Mouse (Mus musculus): ENCODE measurements around the gene Pdx1. TPM values are rescaled to one million over a fixed set of nuclear protein-coding genes. Genes with fewer than 3 reads are reported as not detected.
A peak's percentile ranks its signal among the peaks of the same experiment; 100 is the strongest.

Pdx1 gene
- polyA plus RNA-seq, 1 experiment from 2014 or later, result not detected

GRCm38 (mm10) chr5:147299255-147300000 lies 29.7 kb downstream of the Pdx1 start:
- Histone ChIP-seq H3K4me2 (ENCODE audit: low read depth, low read length) (peak overlapping the region; percentile 55), H3K4me3 (ENCODE audit: low read length) (peak overlapping the region; percentile 34), H3K36me3 (ENCODE audit: control insufficient read depth, insufficient read depth) (no peaks in the 10 kb centered on the region), H3K9me3 (replicated peaks; ENCODE audit: control insufficient read depth, low read length) (no peaks in the 10 kb centered on the region), H3K27me3 (ENCODE audit: control insufficient read depth, insufficient read depth, low read length) (peaks cover 90% of the 10 kb centered on the region), H3K4me1 (ENCODE audit: control insufficient read depth, insufficient read depth, low read length) (peaks cover 4% of the 10 kb centered on the region), H3K27ac (ENCODE audit: low read length) (no peak overlapping the region), H3K9ac (ENCODE audit: low read length) (no peak overlapping the region)
- ATAC-seq (replicated peaks; ENCODE audit: extremely low read depth, insufficient read depth, low FRiP score), result 0 out of 2 replicates have a peak, but pooled peaks have one; percentile 32
- WGBS, result under 1% methylated on average over 41 of the region's 41 CpGs

DNA sequence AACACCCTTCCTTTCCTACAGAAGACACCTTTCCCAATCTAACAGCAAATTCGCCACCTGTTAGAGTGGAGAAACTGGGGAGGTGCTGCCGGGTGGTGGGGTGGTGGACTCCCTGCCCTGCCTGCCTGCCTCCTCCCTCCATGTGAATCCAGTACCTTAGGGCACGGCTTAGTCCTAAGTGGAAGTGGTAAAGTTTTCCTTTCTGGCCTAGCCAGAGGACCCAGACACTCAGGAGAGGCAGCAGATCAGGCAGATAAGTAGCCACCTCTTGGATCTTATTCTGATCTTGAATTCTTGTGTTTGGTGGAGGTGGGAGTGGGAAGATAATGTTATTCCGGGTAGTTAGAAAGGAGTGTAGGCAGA lies 30.2 kb downstream of the Pdx1 start:
- H3K4me3 ChIP-seq (ENCODE audit: low read length), result peak overlapping the region; percentile 34
- 4% methylated on average over 4 of the region's 4 CpGs for WGBS
- peaks cover 91% of the 10 kb centered on the region for H3K27me3 ChIP-seq (ENCODE audit: control insufficient read depth, insufficient read depth, low read length)
- H3K9me3 ChIP-seq (replicated peaks; ENCODE audit: control insufficient read depth, low read length), result no peaks in the 10 kb centered on the region
- no peak overlapping the region for H3K9ac ChIP-seq (ENCODE audit: low read length)
- H3K27ac ChIP-seq (ENCODE audit: low read length), result no peak overlapping the region
- no peak; the same call in 1 of the 2 replicates for ATAC-seq (replicated peaks; ENCODE audit: extremely low read depth, insufficient read depth, low FRiP score)
- no peaks in the 10 kb centered on the region for H3K36me3 ChIP-seq (ENCODE audit: control insufficient read depth, insufficient read depth)
- peak overlapping the region; percentile 55 for H3K4me2 ChIP-seq (ENCODE audit: low read depth, low read length)
- peaks cover 5% of the 10 kb centered on the region for H3K4me1 ChIP-seq (ENCODE audit: control insufficient read depth, insufficient read depth, low read length)

- no peak overlapping the region for H3K4me3 ChIP-seq (ENCODE audit: low read length)
- ATAC-seq (replicated peaks; ENCODE audit: extremely low read depth, insufficient read depth, low FRiP score), result no peak
- H3K9ac ChIP-seq (ENCODE audit: low read length), result no peak overlapping the region
- H3K36me3 ChIP-seq (ENCODE audit: control insufficient read depth, insufficient read depth), result no peaks in the 10 kb centered on the region
- no peaks in the 10 kb centered on the region for H3K9me3 ChIP-seq (replicated peaks; ENCODE audit: control insufficient read depth, low read length)
- 2% methylated on average over 21 of the region's 21 CpGs for WGBS
- H3K27ac ChIP-seq (ENCODE audit: low read length), result no peak overlapping the region
- no peak overlapping the region for H3K4me2 ChIP-seq (ENCODE audit: low read depth, low read length)
- peaks cover 94% of the 10 kb centered on the region for H3K27me3 ChIP-seq (ENCODE audit: control insufficient read depth, insufficient read depth, low read length)
- peaks cover 8% of the 10 kb centered on the region for H3K4me1 ChIP-seq (ENCODE audit: control insufficient read depth, insufficient read depth, low read length)
These were observed 31.4 kb downstream of the Pdx1 start for GRCm38 (mm10) chr5:147300917-147301780.

DNA sequence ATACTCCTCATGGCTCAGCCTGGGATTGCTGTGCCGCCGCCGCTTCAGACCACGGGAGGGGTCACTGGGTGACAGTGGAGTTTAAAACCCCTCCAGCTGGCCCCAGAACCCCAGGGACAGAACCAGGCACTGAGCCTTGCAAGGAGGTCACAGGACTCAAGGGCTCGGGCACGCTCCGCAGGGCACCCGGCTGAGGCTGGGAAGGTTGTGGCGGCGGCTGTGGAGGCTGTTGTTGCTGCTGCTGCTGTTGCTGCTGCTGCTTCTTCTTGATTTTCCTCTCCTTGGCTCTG lies 32.0 kb downstream of the Pdx1 start:
- H3K4me2 ChIP-seq (ENCODE audit: low read depth, low read length), result no peak overlapping the region
- no peak overlapping the region for H3K9ac ChIP-seq (ENCODE audit: low read length)
- 2% methylated on average over 10 of the region's 10 CpGs for WGBS
- H3K4me3 ChIP-seq (ENCODE audit: low read length), result no peak overlapping the region
- no peaks in the 10 kb centered on the region for H3K9me3 ChIP-seq (replicated peaks; ENCODE audit: control insufficient read depth, low read length)
- ATAC-seq (replicated peaks; ENCODE audit: extremely low read depth, insufficient read depth, low FRiP score), result no peak
- H3K36me3 ChIP-seq (ENCODE audit: control insufficient read depth, insufficient read depth), result no peaks in the 10 kb centered on the region
- H3K4me1 ChIP-seq (ENCODE audit: control insufficient read depth, insufficient read depth, low read length), result peaks cover 11% of the 10 kb centered on the region
- H3K27ac ChIP-seq (ENCODE audit: low read length), result no peak overlapping the region
- H3K27me3 ChIP-seq (ENCODE audit: control insufficient read depth, insufficient read depth, low read length), result peaks cover 96% of the 10 kb centered on the region

DNA sequence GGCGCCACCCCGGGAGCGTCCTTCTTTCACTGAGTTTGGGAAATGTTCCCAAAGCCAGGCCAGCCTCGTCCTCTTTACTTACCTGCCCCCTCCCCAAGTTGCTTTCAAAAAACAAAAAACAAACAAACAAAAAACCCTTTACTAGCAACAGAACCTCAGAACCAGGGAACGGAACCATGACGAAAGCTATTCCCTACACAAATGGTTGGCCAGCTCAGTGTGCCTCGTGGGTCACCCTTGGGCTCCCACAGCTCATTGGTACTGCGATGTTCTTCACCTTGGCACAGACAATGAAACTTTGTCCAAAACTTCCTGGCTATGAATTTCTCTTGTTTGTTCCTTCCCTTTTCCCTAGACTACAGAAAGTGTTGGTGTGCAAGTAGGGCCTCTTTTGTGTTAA lies 32.4 kb downstream of the Pdx1 start:
- H3K4me2 ChIP-seq (ENCODE audit: low read depth, low read length), result no peak overlapping the region
- H3K27ac ChIP-seq (ENCODE audit: low read length), result no peak overlapping the region
- no peak overlapping the region for H3K4me3 ChIP-seq (ENCODE audit: low read length)
- H3K9ac ChIP-seq (ENCODE audit: low read length), result no peak overlapping the region
- no peaks in the 10 kb centered on the region for H3K36me3 ChIP-seq (ENCODE audit: control insufficient read depth, insufficient read depth)
- H3K27me3 ChIP-seq (ENCODE audit: control insufficient read depth, insufficient read depth, low read length), result peaks cover 96% of the 10 kb centered on the region
- ATAC-seq (replicated peaks; ENCODE audit: extremely low read depth, insufficient read depth, low FRiP score), result no peak
- H3K9me3 ChIP-seq (replicated peaks; ENCODE audit: control insufficient read depth, low read length), result no peaks in the 10 kb centered on the region
- peaks cover 11% of the 10 kb centered on the region for H3K4me1 ChIP-seq (ENCODE audit: control insufficient read depth, insufficient read depth, low read length)
- WGBS, result 9% methylated on average over 8 of the region's 8 CpGs

- no peak overlapping the region for H3K27ac ChIP-seq (ENCODE audit: low read length)
- H3K36me3 ChIP-seq (ENCODE audit: control insufficient read depth, insufficient read depth), result no peaks in the 10 kb centered on the region
- no peak overlapping the region for H3K9ac ChIP-seq (ENCODE audit: low read length)
- ATAC-seq (replicated peaks; ENCODE audit: extremely low read depth, insufficient read depth, low FRiP score), result no peak
- H3K9me3 ChIP-seq (replicated peaks; ENCODE audit: control insufficient read depth, low read length), result no peaks in the 10 kb centered on the region
- H3K27me3 ChIP-seq (ENCODE audit: control insufficient read depth, insufficient read depth, low read length), result peaks cover 97% of the 10 kb centered on the region
- 6% methylated on average over 13 of the region's 13 CpGs for WGBS
- H3K4me2 ChIP-seq (ENCODE audit: low read depth, low read length), result no peak overlapping the region
- H3K4me3 ChIP-seq (ENCODE audit: low read length), result no peak overlapping the region
- H3K4me1 ChIP-seq (ENCODE audit: control insufficient read depth, insufficient read depth, low read length), result peaks cover 11% of the 10 kb centered on the region
These were observed 33.1 kb downstream of the Pdx1 start for GRCm38 (mm10) chr5:147302746-147303400.

- Histone ChIP-seq H3K4me1 (ENCODE audit: control insufficient read depth, insufficient read depth, low read length) (peaks cover 9% of the 10 kb centered on the region), H3K4me3 (ENCODE audit: low read length) (no peak overlapping the region), H3K27me3 (ENCODE audit: control insufficient read depth, insufficient read depth, low read length) (peaks cover 98% of the 10 kb centered on the region), H3K9me3 (replicated peaks; ENCODE audit: control insufficient read depth, low read length) (no peaks in the 10 kb centered on the region), H3K36me3 (ENCODE audit: control insufficient read depth, insufficient read depth) (no peaks in the 10 kb centered on the region), H3K27ac (ENCODE audit: low read length) (no peak overlapping the region), H3K9ac (ENCODE audit: low read length) (no peak overlapping the region), H3K4me2 (ENCODE audit: low read depth, low read length) (no peak overlapping the region)
- no peak for ATAC-seq (replicated peaks; ENCODE audit: extremely low read depth, insufficient read depth, low FRiP score)
- WGBS, result under 1% methylated on average over 54 of the region's 54 CpGs
These were observed 34.8 kb downstream of the Pdx1 start for GRCm38 (mm10) chr5:147304276-147305155.

GRCm38 (mm10) chr5:147305166-147305565 lies 35.4 kb downstream of the Pdx1 start:
- Histone ChIP-seq H3K9ac (ENCODE audit: low read length) (no peak overlapping the region), H3K4me1 (ENCODE audit: control insufficient read depth, insufficient read depth, low read length) (peaks cover 6% of the 10 kb centered on the region; the same call in 1 of the 2 replicates), H3K36me3 (ENCODE audit: control insufficient read depth, insufficient read depth) (no peaks in the 10 kb centered on the region), H3K27me3 (ENCODE audit: control insufficient read depth, insufficient read depth, low read length) (peaks cover 98% of the 10 kb centered on the region), H3K27ac (ENCODE audit: low read length) (no peak overlapping the region), H3K4me2 (ENCODE audit: low read depth, low read length) (no peak overlapping the region), H3K9me3 (replicated peaks; ENCODE audit: control insufficient read depth, low read length) (no peaks in the 10 kb centered on the region), H3K4me3 (ENCODE audit: low read length) (peak overlapping the region; percentile 8; the same call in 1 of the 2 replicates)
- no peak for ATAC-seq (replicated peaks; ENCODE audit: extremely low read depth, insufficient read depth, low FRiP score)
- WGBS, result 2% methylated on average over 16 of the region's 16 CpGs

All from heart, embryonic 16.5 days (tissue).